Mouse (Mus musculus) adrenal gland, adult 8-10 months (tissue): ENCODE measurements at regions not wholly inside any gene's neighbourhood (a gene's known extent, or its start where the extent isn't known, plus 50 kb on each side); places are given as distances from the start of the nearest gene placed in this dataset.

Experiments used
- DNase-seq: peaks from one replicate; pipeline ENCODE4 v3.0.0; 2022

- DNase-seq: no peak
These were observed 599.2 kb downstream of the Pard3 start for GRCm38 (mm10) chr8:127662776-127663499.

GRCm38 (mm10) chr8:127666606-127667005 lies 602.9 kb downstream of the Pard3 start:
- DNase-seq: no peak

GRCm38 (mm10) chr8:127668991-127669390 lies 605.3 kb downstream of the Pard3 start:
- DNase-seq: no peak

GRCm38 (mm10) chr8:127674063-127674462 lies 610.4 kb downstream of the Pard3 start:
- no peak for DNase-seq

GRCm38 (mm10) chr8:127675377-127675776 lies 611.7 kb downstream of the Pard3 start:
- DNase-seq: no peak

- DNase-seq: no peak
These were observed 616.5 kb downstream of the Pard3 start for GRCm38 (mm10) chr8:127680205-127680604.

- no peak for DNase-seq
These were observed 620.5 kb downstream of the Pard3 start for GRCm38 (mm10) chr8:127684213-127684612.

- no peak for DNase-seq
These were observed 627.1 kb downstream of the Pard3 start for GRCm38 (mm10) chr8:127690792-127691191.

GRCm38 (mm10) chr8:127698404-127698803 lies 634.7 kb downstream of the Pard3 start:
- no peak for DNase-seq

GRCm38 (mm10) chr8:127704406-127704805 lies 640.7 kb downstream of the Pard3 start:
- no peak for DNase-seq

GRCm38 (mm10) chr8:127706051-127706835 lies 642.5 kb downstream of the Pard3 start:
- no peak for DNase-seq

GRCm38 (mm10) chr8:127709439-127709838 lies 645.7 kb downstream of the Pard3 start:
- DNase-seq: no peak

- DNase-seq: no peak
These were observed 643.3 kb upstream of the Nrp1 start for GRCm38 (mm10) chr8:127715097-127715496.

GRCm38 (mm10) chr8:127717969-127718368 lies 640.4 kb upstream of the Nrp1 start:
- DNase-seq: no peak

GRCm38 (mm10) chr8:127719881-127720280 lies 638.5 kb upstream of the Nrp1 start:
- DNase-seq: no peak

GRCm38 (mm10) chr8:127720593-127721290 lies 637.7 kb upstream of the Nrp1 start:
- no peak for DNase-seq

GRCm38 (mm10) chr8:127721624-127722023 lies 636.8 kb upstream of the Nrp1 start:
- DNase-seq: no peak

- no peak for DNase-seq
These were observed 624.3 kb upstream of the Nrp1 start for GRCm38 (mm10) chr8:127734059-127734458.

- DNase-seq: no peak
These were observed 616.2 kb upstream of the Nrp1 start for GRCm38 (mm10) chr8:127742236-127742635.

GRCm38 (mm10) chr8:127745221-127745620 lies 613.2 kb upstream of the Nrp1 start:
- peak; percentile 48 for DNase-seq

- no peak for DNase-seq
These were observed 611.9 kb upstream of the Nrp1 start for GRCm38 (mm10) chr8:127746456-127746855.

- DNase-seq: no peak
These were observed 605.5 kb upstream of the Nrp1 start for GRCm38 (mm10) chr8:127752871-127753270.
